Mouse (Mus musculus) olfactory bulb, adult 2 months (tissue): ENCODE measurements around the gene Il9. TPM values are rescaled to one million over a fixed set of nuclear protein-coding genes. Genes with fewer than 3 reads are reported as not detected.

Source experiments
- H3K27ac ChIP-seq: fragments of 200-500 bp; 2 replicates; pipeline ENCODE4 v1.5.1; 2012; ENCODE audit warnings: low read depth, low read length; ENCODE audit not compliant: insufficient read depth
- H3K4me1 ChIP-seq: fragments of 200-500 bp; 2 replicates; pipeline ENCODE4 v1.6.1; 2012; ENCODE audit warnings: low read length; ENCODE audit not compliant: control insufficient read depth, insufficient read depth
- H3K4me3 ChIP-seq: fragments of 200-500 bp; 2 replicates; pipeline ENCODE4 v1.5.1; 2012; ENCODE audit warnings: mild to moderate bottlenecking, low read depth, low read length, moderate library complexity; ENCODE audit not compliant: insufficient read depth
- CTCF ChIP-seq: fragments of 200-500 bp; IDR thresholded peaks from 2 replicates; pipeline ENCODE4 v1.5.1; 2012; ENCODE audit warnings: low read depth, mild to moderate bottlenecking, low read length, moderate library complexity; ENCODE audit not compliant: insufficient read depth
- POLR2A ChIP-seq: fragments of 200-500 bp; IDR thresholded peaks from 2 replicates; pipeline ENCODE4 v1.6.1; 2012; ENCODE audit warnings: mild to moderate bottlenecking, low read depth, low read length, moderate library complexity; ENCODE audit not compliant: insufficient read depth
- WGBS: fragments of 180-500 bp; shearing (Covaris S2); methylation state at CpG from one replicate; pipeline ENCODE4 v1.1.7; 2018; 5-methylcytosine and 5-hydroxymethylcytosine counted together
- polyA plus RNA-seq: library from polyadenylated mRNA; stranded (reverse); fragments of >200 nt; gene quantifications from 2 replicates; pipeline ENCODE4 v1.2.4, GENCODE M21; 2012; ENCODE audit warnings: low replicate concordance; ENCODE audit not compliant: missing spikeins, insufficient read depth, insufficient read length

Gene Il9
- polyA plus RNA-seq, 1 experiment, result not detected

GRCm38 (mm10) chr13:56458001-56458400 is 24.0 kb downstream of the Il9 start:
- no peaks in the 10 kb centered on the region for H3K4me1 ChIP-seq
- H3K27ac ChIP-seq, result no peak overlapping the region
- no peak for TF ChIP-seq POLR2A
- TF ChIP-seq CTCF, result no peak
- H3K4me3 ChIP-seq, result no peak overlapping the region
- 37% methylated on average over 9 of the region's 9 CpGs for WGBS

DNA sequence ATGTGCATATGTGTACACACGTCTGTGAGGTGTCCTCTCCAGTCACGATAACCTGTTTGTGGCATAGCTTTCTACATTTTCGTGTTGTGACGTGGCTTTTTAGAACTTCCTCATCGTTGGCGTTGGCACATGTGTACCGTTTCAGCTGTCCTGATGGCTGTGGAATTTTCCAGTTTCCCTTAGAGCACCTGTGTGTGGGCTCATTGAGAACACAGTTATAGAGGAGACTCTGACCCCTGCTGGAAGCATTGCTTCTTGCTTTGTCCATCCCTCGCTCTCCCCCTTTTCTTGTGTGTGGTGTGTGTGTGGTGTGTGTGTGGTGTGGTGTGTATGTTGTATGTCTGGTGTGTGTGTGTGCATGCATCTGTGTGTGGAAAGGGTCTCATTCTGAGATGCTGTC is 32.0 kb downstream of the Il9 start:
- H3K4me3 ChIP-seq, result no peak overlapping the region
- WGBS, result 56% methylated on average over 8 of the region's 8 CpGs
- no peak for TF ChIP-seq POLR2A
- TF ChIP-seq CTCF, result no peak
- no peak overlapping the region for H3K27ac ChIP-seq
- H3K4me1 ChIP-seq, result peaks cover 6% of the 10 kb centered on the region; the same call in 1 of the 2 replicates

- Histone ChIP-seq H3K27ac (no peak overlapping the region), H3K4me3 (no peak overlapping the region), H3K4me1 (peaks cover 6% of the 10 kb centered on the region; the same call in 1 of the 2 replicates)
- 28% methylated on average over 10 of the region's 10 CpGs for WGBS
- TF ChIP-seq POLR2A (no peak), CTCF (no peak)
Measured at GRCm38 (mm10) chr13:56449239-56450030, 32.6 kb downstream of the Il9 start.

DNA sequence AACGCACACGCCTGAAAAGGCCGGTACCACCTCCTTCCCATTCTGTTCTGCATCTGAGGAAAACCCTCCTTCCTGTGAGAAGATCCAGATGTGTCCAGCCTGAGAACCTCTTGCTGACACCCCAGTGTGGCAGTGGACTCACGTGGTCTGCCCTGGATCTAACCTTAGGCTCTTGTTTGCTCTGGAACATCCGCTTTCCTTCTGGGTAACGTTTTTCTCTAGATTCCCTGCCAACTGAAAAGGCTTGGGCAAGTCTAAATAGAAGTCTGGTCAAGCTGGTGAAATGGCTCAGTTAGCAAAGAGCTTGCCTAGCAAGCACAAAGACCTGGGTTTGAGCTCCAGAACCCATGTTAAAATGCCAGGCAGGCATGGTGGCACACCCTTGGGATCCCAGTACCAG is 37.0 kb downstream of the Il9 start:
- no peak overlapping the region for H3K27ac ChIP-seq
- H3K4me3 ChIP-seq, result no peak overlapping the region
- peaks cover 4% of the 10 kb centered on the region; the same call in 1 of the 2 replicates for H3K4me1 ChIP-seq
- TF ChIP-seq CTCF (no peak), POLR2A (no peak)
- 95% methylated on average over 6 of the region's 6 CpGs for WGBS

GRCm38 (mm10) chr13:56444112-56444511 is 37.9 kb downstream of the Il9 start:
- H3K27ac ChIP-seq, result no peak overlapping the region
- H3K4me3 ChIP-seq, result no peak overlapping the region
- H3K4me1 ChIP-seq, result no peaks in the 10 kb centered on the region
- TF ChIP-seq CTCF (no peak), POLR2A (no peak)
- WGBS, result 90% methylated on average over 3 of the region's 3 CpGs

GRCm38 (mm10) chr13:56443411-56443810 is 38.6 kb downstream of the Il9 start:
- Histone ChIP-seq H3K4me1 (peaks cover 5% of the 10 kb centered on the region), H3K27ac (no peak overlapping the region), H3K4me3 (no peak overlapping the region)
- TF ChIP-seq CTCF (no peak), POLR2A (no peak)
- WGBS, result 91% methylated on average over 7 of the region's 7 CpGs

DNA sequence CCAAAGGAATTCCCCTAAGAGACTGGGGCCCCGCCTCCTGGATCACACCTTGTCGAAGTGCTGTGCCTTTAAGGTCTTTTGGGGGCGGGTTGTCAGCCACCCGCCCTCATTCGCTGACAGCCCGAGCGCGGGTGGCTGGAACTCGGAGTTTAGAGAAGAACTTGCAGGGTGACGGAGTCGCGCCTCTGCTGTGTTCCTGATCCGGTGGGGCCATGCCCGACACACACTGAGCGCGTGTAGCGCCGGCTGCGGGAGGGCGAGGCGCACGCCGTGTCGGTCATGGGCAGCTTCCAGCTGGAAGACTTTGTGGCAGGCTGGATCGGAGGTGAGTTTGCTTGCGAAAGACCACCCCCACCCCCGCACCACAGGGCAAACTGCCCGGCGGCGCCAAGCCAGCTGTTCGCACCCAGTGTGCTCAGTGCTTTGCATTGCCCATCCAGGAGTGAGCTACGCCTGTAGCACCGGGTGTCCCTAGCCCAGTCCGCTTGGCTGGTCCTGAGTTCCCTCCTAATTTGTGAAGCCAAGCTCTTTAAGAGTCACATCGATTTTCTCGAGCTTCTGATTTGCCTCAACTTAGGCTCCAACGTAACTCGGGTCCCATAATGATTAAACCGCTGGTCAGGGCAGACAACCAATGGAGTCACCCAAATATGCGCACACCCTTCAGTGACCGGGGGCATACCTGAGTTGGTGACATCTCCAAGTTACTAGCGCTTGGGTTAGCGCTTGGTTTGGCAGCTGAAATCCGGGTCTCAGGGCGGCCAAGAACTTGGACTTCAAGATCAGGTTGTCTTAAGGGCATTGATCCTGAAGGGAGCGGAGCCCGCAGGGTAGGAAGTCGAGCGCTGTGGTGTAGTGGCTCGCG is 43.6 kb downstream of the Il9 start, which contains the start of gene Slc25a48:
TSS of gene Slc25a48 (plus strand) at position 145 of the 865 bp plus-strand sequence.
- peak within 1 kb of the TSS; percentile 3; the same call in 1 of the 2 replicates for H3K4me3 ChIP-seq
- H3K4me1 ChIP-seq, result peaks cover 11% of the 10 kb centered on the region
- TF ChIP-seq POLR2A, result no peak
- TF ChIP-seq CTCF, result no peak
- WGBS, result 5% methylated on average over 51 of the region's 51 CpGs
- H3K27ac ChIP-seq, result no peak within 1 kb of the TSS

- WGBS, result 77% methylated on average over 10 of the region's 10 CpGs
- no peak for TF ChIP-seq CTCF
- no peak for TF ChIP-seq POLR2A
- Histone ChIP-seq H3K4me3 (no peak overlapping the region), H3K4me1 (peaks cover 11% of the 10 kb centered on the region), H3K27ac (no peak overlapping the region)
Measured at GRCm38 (mm10) chr13:56435615-56436287, 46.3 kb downstream of the Il9 start.

GRCm38 (mm10) chr13:56434311-56434751 is 47.7 kb downstream of the Il9 start:
- H3K27ac ChIP-seq, result no peak overlapping the region
- 84% methylated on average over 9 of the region's 9 CpGs for WGBS
- H3K4me1 ChIP-seq, result peaks cover 11% of the 10 kb centered on the region
- no peak overlapping the region for H3K4me3 ChIP-seq
- no peak for TF ChIP-seq POLR2A
- no peak for TF ChIP-seq CTCF
